Mouse (Mus musculus) MEL (cell line): ENCODE results near the gene Mast3. TPM values are rescaled to one million over a fixed set of nuclear protein-coding genes. Genes with fewer than 3 reads are reported as not detected.

Experiments
- DNase-seq: peaks from one replicate; pipeline ENCODE4 v3.0.0; 2011; ENCODE audit warnings: low read depth, low spot score
- H3K27ac ChIP-seq: 2 replicates; pipeline ENCODE4 v1.5.1; 2012; ENCODE audit warnings: low read depth, mild to moderate bottlenecking, control low read depth, low read length, moderate library complexity; ENCODE audit not compliant: control insufficient read depth
- H3K27me3 ChIP-seq, 2 experiments: fragments of 150-350 bp in 1 of 2; sonication (generic) in 1 of 2; 2 replicates each; pipeline ENCODE4 v1.6.1; 2012; ENCODE audit warnings: low read length in 2 of 2, mild to moderate bottlenecking in 2 of 2, improper control_type of control experiment in 1 of 2, moderate library complexity in 1 of 2; ENCODE audit not compliant: insufficient read depth in 2 of 2, control insufficient read depth in 1 of 2
- H3K36me3 ChIP-seq, 2 experiments: 2 replicates each; pipeline ENCODE4 v1.6.1; 2012 to 2014; ENCODE audit warnings: low read length in 2 of 2, improper control_type of control experiment in 1 of 2, inconsistent platforms in 1 of 2, mild to moderate bottlenecking in 1 of 2; ENCODE audit not compliant: insufficient read depth in 2 of 2, control insufficient read depth in 1 of 2
- H3K4me1 ChIP-seq, 2 experiments: fragments of 150-350 bp in 1 of 2; sonication (generic) in 1 of 2; 2 replicates each; pipeline ENCODE4 v1.6.1; 2012; ENCODE audit warnings: low read length in 2 of 2, improper control_type of control experiment in 1 of 2, mild to moderate bottlenecking in 1 of 2; ENCODE audit not compliant: insufficient read depth in 2 of 2, control insufficient read depth in 1 of 2
- H3K4me3 ChIP-seq, 2 experiments: fragments of 150-350 bp in 1 of 2; sonication (generic) in 1 of 2; 2 replicates each; pipeline ENCODE4 v1.5.1; 2012; ENCODE audit warnings: low read depth in 2 of 2, low read length in 2 of 2, mild to moderate bottlenecking in 2 of 2, moderate library complexity in 2 of 2, control low read depth in 1 of 2, improper control_type of control experiment in 1 of 2; ENCODE audit not compliant: control insufficient read depth in 1 of 2, insufficient read depth in 1 of 2
- H3K79me2 ChIP-seq: 2 replicates; pipeline ENCODE4 v1.6.1; 2012; ENCODE audit warnings: mild to moderate bottlenecking, low read length, moderate library complexity; ENCODE audit not compliant: control insufficient read depth, poor library complexity, insufficient read depth
- H3K9ac ChIP-seq: 2 replicates; pipeline ENCODE4 v1.6.1; 2012; ENCODE audit warnings: low read depth, mild to moderate bottlenecking, control low read depth, low read length, moderate library complexity; ENCODE audit not compliant: control insufficient read depth, poor library complexity, severe bottlenecking
- H3K9me3 ChIP-seq: fragments of 150-350 bp; sonication (generic); replicated peaks from 2 replicates; pipeline ENCODE4 v1.6.1; 2012; ENCODE audit warnings: mild to moderate bottlenecking, low read length, improper control_type of control experiment, moderate library complexity; ENCODE audit not compliant: insufficient read depth
- BHLHE40 ChIP-seq: IDR thresholded peaks from 2 replicates; pipeline ENCODE4 v1.6.1; 2012; ENCODE audit warnings: low read depth, mild to moderate bottlenecking, inconsistent platforms, low read length, improper control_type of control experiment, borderline replicate concordance
- CHD1 ChIP-seq: IDR thresholded peaks from 2 replicates; pipeline ENCODE4 v1.6.1; 2012; ENCODE audit warnings: low read depth, mild to moderate bottlenecking, inconsistent platforms, low read length, improper control_type of control experiment
- CHD2 ChIP-seq: IDR thresholded peaks from 2 replicates; pipeline ENCODE4 v1.6.1; 2011; ENCODE audit warnings: low read length, improper control_type of control experiment
- CTCF ChIP-seq, 3 experiments: IDR thresholded peaks in 2 of 3; conservative IDR thresholded peaks in 1 of 3; 2 replicates each; pipeline ENCODE4 v1.5.1; 2011 to 2012; ENCODE audit warnings: low read length in 3 of 3, low read depth in 2 of 3, mild to moderate bottlenecking in 2 of 3, improper control_type of control experiment in 1 of 3, inconsistent platforms in 1 of 3, mixed read lengths in 1 of 3, moderate library complexity in 1 of 3; ENCODE audit not compliant: control insufficient read depth in 1 of 3, insufficient read depth in 1 of 3, poor library complexity in 1 of 3, severe bottlenecking in 1 of 3
- E2F4 ChIP-seq: IDR thresholded peaks from 2 replicates; pipeline ENCODE4 v1.6.1; 2011; ENCODE audit warnings: low read depth, low read length, improper control_type of control experiment, borderline replicate concordance
- ELF1 ChIP-seq: IDR thresholded peaks from 2 replicates; pipeline ENCODE4 v1.6.1; 2014; ENCODE audit warnings: low read depth, mild to moderate bottlenecking, inconsistent platforms, low read length, improper control_type of control experiment, moderate library complexity
- EP300 ChIP-seq, 2 experiments: IDR thresholded peaks; 2 replicates each; pipeline ENCODE4 v1.6.1; 2011; ENCODE audit warnings: improper control_type of control experiment in 2 of 2, low read length in 2 of 2, low read depth in 1 of 2, mild to moderate bottlenecking in 1 of 2
- ETS1 ChIP-seq: IDR thresholded peaks from 2 replicates; pipeline ENCODE4 v1.6.1; 2012; ENCODE audit warnings: low read depth, mild to moderate bottlenecking, inconsistent platforms, low read length, improper control_type of control experiment, moderate library complexity
- GATA1 ChIP-seq: IDR thresholded peaks from 2 replicates; pipeline ENCODE4 v1.6.1; 2011; ENCODE audit warnings: low read depth, low read length, improper control_type of control experiment
- HCFC1 ChIP-seq: IDR thresholded peaks from 2 replicates; pipeline ENCODE4 v1.6.1; 2012; ENCODE audit warnings: low read depth, mild to moderate bottlenecking, inconsistent platforms, low read length, improper control_type of control experiment, moderate library complexity
- JUND ChIP-seq: IDR thresholded peaks from 2 replicates; pipeline ENCODE4 v1.6.1; 2011; ENCODE audit warnings: low read depth, mild to moderate bottlenecking, improper control_type of control experiment, low read length
- KAT2A ChIP-seq: conservative IDR thresholded peaks from 2 replicates; pipeline ENCODE4 v1.6.1; 2012; ENCODE audit warnings: low read depth, low read length, improper control_type of control experiment, inconsistent platforms
- MAFK ChIP-seq: IDR thresholded peaks from 2 replicates; pipeline ENCODE4 v1.6.1; 2011; ENCODE audit warnings: low read depth, mild to moderate bottlenecking, low read length, improper control_type of control experiment, borderline replicate concordance
- MAX ChIP-seq: IDR thresholded peaks from 2 replicates; pipeline ENCODE4 v1.6.1; 2011; ENCODE audit warnings: low read length, improper control_type of control experiment
- MAZ ChIP-seq: IDR thresholded peaks from 2 replicates; pipeline ENCODE4 v1.6.1; 2012; ENCODE audit warnings: low read depth, mild to moderate bottlenecking, inconsistent platforms, low read length, improper control_type of control experiment
- MEF2A ChIP-seq: IDR thresholded peaks from 2 replicates; pipeline ENCODE4 v1.6.1; 2014; ENCODE audit warnings: low read depth, mild to moderate bottlenecking, inconsistent platforms, low read length, improper control_type of control experiment; ENCODE audit not compliant: poor library complexity, insufficient replicate concordance, severe bottlenecking; ENCODE audit errors: extremely low read depth
- MXI1 ChIP-seq: IDR thresholded peaks from 2 replicates; pipeline ENCODE4 v1.6.1; 2011; ENCODE audit warnings: mild to moderate bottlenecking, low read depth, low read length, improper control_type of control experiment
- MYB ChIP-seq: IDR thresholded peaks from 2 replicates; pipeline ENCODE4 v1.6.1; 2011; ENCODE audit warnings: mild to moderate bottlenecking, low read depth, low read length, improper control_type of control experiment
- MYC ChIP-seq: IDR thresholded peaks from 2 replicates; pipeline ENCODE4 v1.6.1; 2011; ENCODE audit warnings: low read depth, mild to moderate bottlenecking, low read length, improper control_type of control experiment, moderate library complexity
- NELFE ChIP-seq: IDR thresholded peaks from 2 replicates; pipeline ENCODE4 v1.6.1; 2011; ENCODE audit warnings: low read depth, low read length, improper control_type of control experiment
- NRF1 ChIP-seq: IDR thresholded peaks from 2 replicates; pipeline ENCODE4 v1.6.1; 2014; ENCODE audit warnings: low read depth, mild to moderate bottlenecking, inconsistent platforms, low read length, improper control_type of control experiment, moderate library complexity; ENCODE audit not compliant: poor library complexity, insufficient read depth, severe bottlenecking
- POLR2A ChIP-seq, 2 experiments: IDR thresholded peaks; 2 replicates each; pipeline ENCODE4 v1.6.1; 2011 to 2012; ENCODE audit warnings: low read length in 2 of 2, mild to moderate bottlenecking in 2 of 2, control low read depth in 1 of 2, improper control_type of control experiment in 1 of 2, low read depth in 1 of 2, moderate library complexity in 1 of 2; ENCODE audit not compliant: control insufficient read depth in 1 of 2, insufficient read depth in 1 of 2, poor library complexity in 1 of 2
- POLR2AphosphoS2 ChIP-seq: IDR thresholded peaks from 2 replicates; pipeline ENCODE4 v1.6.1; 2011; ENCODE audit warnings: low read length, improper control_type of control experiment
- POLR2AphosphoS5 ChIP-seq: IDR thresholded peaks from 2 replicates; pipeline ENCODE4 v1.6.1; 2012; ENCODE audit warnings: low read depth, borderline replicate concordance, mild to moderate bottlenecking, inconsistent platforms, low read length, moderate library complexity, mixed read lengths
- RCOR1 ChIP-seq: IDR thresholded peaks from 2 replicates; pipeline ENCODE4 v1.6.1; 2012; ENCODE audit warnings: low read depth, mild to moderate bottlenecking, inconsistent platforms, low read length, improper control_type of control experiment
- SIN3A ChIP-seq: IDR thresholded peaks from 2 replicates; pipeline ENCODE4 v1.6.1; 2012; ENCODE audit warnings: low read length, improper control_type of control experiment, inconsistent platforms
- SMC3 ChIP-seq: IDR thresholded peaks from 2 replicates; pipeline ENCODE4 v1.6.1; 2011; ENCODE audit warnings: low read depth, low read length, improper control_type of control experiment
- TAL1 ChIP-seq: IDR thresholded peaks from 2 replicates; pipeline ENCODE4 v1.6.1; 2012; ENCODE audit warnings: mild to moderate bottlenecking, inconsistent platforms, low read length, moderate library complexity, mixed read lengths
- TBP ChIP-seq: IDR thresholded peaks from 2 replicates; pipeline ENCODE4 v1.8.0; 2011; ENCODE audit warnings: low read depth, low read length, improper control_type of control experiment
- TCF12 ChIP-seq: IDR thresholded peaks from 2 replicates; pipeline ENCODE4 v1.6.1; 2014; ENCODE audit warnings: low read depth, mild to moderate bottlenecking, inconsistent platforms, low read length, improper control_type of control experiment, moderate library complexity
- USF1 ChIP-seq: IDR thresholded peaks from 2 replicates; pipeline ENCODE4 v1.6.1; 2014; ENCODE audit warnings: low read depth, mild to moderate bottlenecking, inconsistent platforms, low read length, improper control_type of control experiment, moderate library complexity
- USF2 ChIP-seq, 2 experiments: IDR thresholded peaks; 2 replicates each; pipeline ENCODE4 v1.6.1; 2011 to 2012; ENCODE audit warnings: improper control_type of control experiment in 2 of 2, low read length in 2 of 2, borderline replicate concordance in 1 of 2, inconsistent platforms in 1 of 2, low read depth in 1 of 2, mild to moderate bottlenecking in 1 of 2; ENCODE audit not compliant: insufficient read depth in 1 of 2
- ZC3H11A ChIP-seq: IDR thresholded peaks from 2 replicates; pipeline ENCODE4 v1.6.1; 2012; ENCODE audit warnings: low read depth, mild to moderate bottlenecking, inconsistent platforms, low read length, improper control_type of control experiment
- ZKSCAN1 ChIP-seq: IDR thresholded peaks from 2 replicates; pipeline ENCODE4 v1.6.1; 2012; ENCODE audit warnings: low read depth, mild to moderate bottlenecking, inconsistent platforms, low read length, improper control_type of control experiment, moderate library complexity
- ZMIZ1 ChIP-seq: IDR thresholded peaks from 2 replicates; pipeline ENCODE4 v1.6.1; 2012; ENCODE audit warnings: low read depth, mild to moderate bottlenecking, inconsistent platforms, low read length, improper control_type of control experiment, moderate library complexity
- ZNF384 ChIP-seq: IDR thresholded peaks from 2 replicates; pipeline ENCODE4 v1.6.1; 2012; ENCODE audit warnings: low read depth, mild to moderate bottlenecking, inconsistent platforms, low read length, improper control_type of control experiment
- polyA plus RNA-seq, 2 experiments: library from polyadenylated mRNA; stranded (reverse) in 1 of 2; unstranded in 1 of 2; fragments of >175 nt in 1 of 2; fragments of >200 nt in 1 of 2; gene quantifications; 2 replicates each; pipeline versions ENCODE4 v1.2.1 to v1.2.4; 2012; ENCODE audit warnings: low replicate concordance in 2 of 2, low read depth in 1 of 2; ENCODE audit not compliant: insufficient read length in 2 of 2, insufficient read depth in 1 of 2, missing spikeins in 1 of 2
- total RNA-seq: library from RNA; depleted of rRNA; stranded (reverse); fragments of 300-350 nt; gene quantifications from 2 replicates; pipeline ENCODE4 v1.2.3, GENCODE M21; 2012

Gene Mast3
- total and polyA plus RNA-seq, 3 experiments = 13.5 to 54.7 TPM; not detected in 1

GRCm38 (mm10) chr8:70754043-70754870, 50.6 kb downstream of the Mast3 start, which contains the start of gene Rab3a:
Gene Rab3a (plus strand): TSS chr8:70754679.
- Histone ChIP-seq H3K9ac (peak within 1 kb of the TSS; percentile 82), H3K9me3 (no peaks in the 10 kb centered on the region), H3K4me3 (peak within 1 kb of the TSS; percentile 67 to 76), H3K27me3 (no peaks in the 10 kb centered on the region), H3K27ac (peak within 1 kb of the TSS; percentile 84), H3K36me3 (peaks cover 0 to 15% of the 10 kb centered on the region in 2 experiments; a peak in 2 of 4 replicates), H3K79me2 (no peaks in the 10 kb centered on the region; the same call in 1 of the 2 replicates), H3K4me1 (peaks cover 3 to 18% of the 10 kb centered on the region in 2 experiments; a peak in 3 of 4 replicates)
- peak; percentile 99 for DNase-seq
- TF ChIP-seq MEF2A (no peak), MYB (no peak), ETS1 (no peak), ZC3H11A (no peak), ZKSCAN1 (no peak), MYC (no peak), MXI1 (peak; percentile 37), CHD1 (no peak), TCF12 (peak; percentile 56), NRF1 (peak; percentile 70), CHD2 (peak; percentile 89), EP300 (IDR thresholded peaks at IDR 0.05; ENCODE audit: low read depth in 1 of 2, low read length in 2 of 2) (no peak), KAT2A (peak; percentile 60; the same call in 1 of the 2 replicates), RCOR1 (peak; percentile 45; the same call in 1 of the 2 replicates), ZMIZ1 (peak; percentile 69), GATA1 (0 out of 2 replicates have a peak, but pooled peaks have one; percentile 5), USF1 (no peak; the same call in 1 of the 2 replicates), ZNF384 (no peak), SIN3A (no peak; the same call in 1 of the 2 replicates), MAX (no peak), TAL1 (no peak), MAZ (no peak), SMC3 (no peak), USF2 (IDR thresholded peaks at IDR 0.05; ENCODE audit: borderline replicate concordance in 1 of 2, insufficient read depth in 1 of 2, low read depth in 1 of 2, low read length in 2 of 2) (no peak), POLR2A (IDR thresholded peaks at IDR 0.05; ENCODE audit: control insufficient read depth in 1 of 2, insufficient read depth in 1 of 2, low read depth in 1 of 2, low read length in 2 of 2, poor library complexity in 1 of 2) (peak; percentile 37 to 81; a peak in 3 of 4 replicates), TBP (peak; percentile 86), POLR2AphosphoS2 (no peak), BHLHE40 (no peak), NELFE (peak; percentile 63), HCFC1 (peak; percentile 82), MAFK (no peak), POLR2AphosphoS5 (no peak), ELF1 (no peak), E2F4 (no peak), JUND (no peak), CTCF (IDR thresholded peaks at IDR 0.05 in 2 of 3, conservative IDR thresholded peaks at IDR 0.05 in 1 of 3; ENCODE audit: control insufficient read depth in 1 of 3, insufficient read depth in 1 of 3, low read depth in 2 of 3, low read length in 3 of 3, poor library complexity in 1 of 3, severe bottlenecking in 1 of 3) (0 out of 6 replicates have a peak, but pooled peaks of 1 of the 3 experiments have one; percentile 1)
